11 mouse cellular contexts compared by ENCODE assay signal in the genomic region with DNA sequence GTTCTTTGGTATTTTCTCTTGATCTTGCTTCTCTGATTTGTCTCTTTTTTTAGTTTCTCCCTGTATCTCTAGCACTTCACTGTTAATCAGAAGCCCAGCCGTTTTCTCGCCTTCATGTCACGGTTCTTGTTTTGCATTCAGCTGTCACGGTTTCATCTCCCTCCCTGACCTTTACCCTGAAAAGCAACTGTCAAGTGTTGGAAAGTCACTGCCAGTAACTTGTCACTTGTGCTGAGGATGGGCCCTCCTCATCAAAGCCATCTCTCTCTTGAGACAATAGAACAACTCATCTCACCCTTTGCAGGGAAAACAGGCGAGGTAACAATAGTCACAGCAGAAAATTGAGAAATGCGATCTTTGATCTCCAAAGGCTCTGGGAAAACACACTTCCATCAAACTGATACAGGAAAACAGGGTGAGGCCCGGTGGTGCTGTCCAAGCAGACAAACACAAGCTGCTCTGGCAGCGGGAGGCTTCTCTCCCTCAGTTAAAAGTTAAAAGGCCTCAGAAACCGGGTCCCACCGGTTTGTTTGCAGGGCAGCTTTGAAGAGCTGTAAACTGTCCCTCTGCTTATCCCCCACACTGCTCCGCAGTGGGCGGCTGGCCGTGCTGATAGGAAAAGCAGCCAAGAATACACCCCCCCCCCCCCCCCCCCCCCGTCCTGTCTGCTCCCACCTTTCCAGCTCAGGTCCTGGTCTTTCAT.
DNase-seq lines count a peak whose midpoint lies in the region; ATAC-seq and TF ChIP-seq lines count a peak whose summit lies in the region.
"Had no signal": no experiment of that assay in that cellular context is flagged by ENCODE, and none has a peak within 500 bp of the region (broad histone marks: within the 10 kb centered on the region; RNA-seq: fewer than 3 reads in every experiment).

No protein-coding gene starts in this region.

- DNase-seq in heart, postnatal 10 days: no peak
- DNase-seq in brain, embryonic 14.5 days (ENCODE audit: low read depth): peak; percentile 62
- DNase-seq in hindbrain, embryonic 10.5 days (ENCODE audit: low spot score): peak; percentile 60
- peak; percentile 33 for DNase-seq in liver, postnatal 0 days
- DNase-seq in gastrocnemius, adult 8-10 months (ENCODE audit: low spot score in 2 of 2): no peak
- DNase-seq in cerebellum, adult 2 months: no peak
- DNase-seq in cerebellum, postnatal 4 days (ENCODE audit: low spot score in 2 of 2): no peak
- DNase-seq: cerebellum, adult 9-10 months; gastrocnemius, adult 2 months had no signal

- intact Hi-C loops in heart, postnatal 10 days (cut with DNase I): no loop called here

- TF ChIP-seq POLR2A in brain, embryonic 14.5 days (IDR thresholded peaks at IDR 0.05; ENCODE audit: borderline replicate concordance, extremely low read depth, insufficient read depth, insufficient read length, poor library complexity, severe bottlenecking): no peak
- TF ChIP-seq POLR2A in cerebellum, adult 2 months (IDR thresholded peaks at IDR 0.05; ENCODE audit: borderline replicate concordance, insufficient read depth, low read length): no peak

- H3K36me3 ChIP-seq in heart, embryonic 13.5 days: no peaks in the 10 kb centered on the region
- H3K36me3 ChIP-seq in hindbrain, embryonic 10.5 days: no peaks in the 10 kb centered on the region
- no peaks in the 10 kb centered on the region for H3K36me3 ChIP-seq in liver, postnatal 0 days (replicated peaks; ENCODE audit: insufficient read depth, low read length)

- WGBS in heart, embryonic 13.5 days: 9% methylated on average over 13 of the region's 14 CpGs
- 2% methylated on average over 14 of the region's 14 CpGs for WGBS in hindbrain, embryonic 10.5 days
- 26% methylated on average over 13 of the region's 14 CpGs for WGBS in liver, postnatal 0 days (ENCODE audit: insufficient replicate concordance)
- whole genome bisulfite sequencing in cerebellum, adult 2 months: 41% methylated on average over 14 of the region's 14 CpGs

- TF ChIP-seq CTCF in brain, embryonic 14.5 days (IDR thresholded peaks at IDR 0.05; ENCODE audit: borderline replicate concordance, extremely low read depth, insufficient read depth, insufficient read length): no peak
- TF ChIP-seq CTCF in liver, postnatal 0 days (IDR thresholded peaks at IDR 0.05; ENCODE audit: low read depth): no peak
- no peak for TF ChIP-seq CTCF in cerebellum, adult 2 months (IDR thresholded peaks at IDR 0.05; ENCODE audit: borderline replicate concordance, insufficient read depth, low read depth, low read length)

- H3K27me3 ChIP-seq in heart, embryonic 13.5 days (replicated peaks): 0 out of 2 replicates have a peak, but pooled peaks cover 7% of the 10 kb centered on the region
- H3K27me3 ChIP-seq in hindbrain, embryonic 10.5 days (ENCODE audit: insufficient read depth, poor library complexity, severe bottlenecking): no peaks in the 10 kb centered on the region; the same call in none of the 2 replicates
- H3K27me3 ChIP-seq in liver, postnatal 0 days (ENCODE audit: insufficient read depth, low read length): no peaks in the 10 kb centered on the region
- H3K27me3 ChIP-seq in cerebellum, adult 2 months (ENCODE audit: control insufficient read depth, insufficient read depth, low read length): no peaks in the 10 kb centered on the region

- no peak overlapping the region for H3K27ac ChIP-seq in heart, embryonic 13.5 days (replicated peaks)
- peak overlapping the region; percentile 83 for H3K27ac ChIP-seq in hindbrain, embryonic 10.5 days
- H3K27ac ChIP-seq in liver, postnatal 0 days (ENCODE audit: low read depth): peak overlapping the region; percentile 55
- no peak overlapping the region for H3K27ac ChIP-seq in cerebellum, adult 2 months (ENCODE audit: insufficient read depth, low read length)
- H3K27ac ChIP-seq: gastrocnemius, adult 2 months had no signal

- H3K4me3 ChIP-seq in heart, embryonic 13.5 days: no peak overlapping the region
- H3K4me3 ChIP-seq in hindbrain, embryonic 10.5 days: peak overlapping the region; percentile 23; the same call in 1 of the 2 replicates
- no peak overlapping the region for H3K4me3 ChIP-seq in liver, postnatal 0 days (ENCODE audit: low read depth, low read length)
- no peak overlapping the region for H3K4me3 ChIP-seq in cerebellum, adult 2 months (replicated peaks; ENCODE audit: insufficient read depth, low read depth, low read length)
- H3K4me3 ChIP-seq: gastrocnemius, adult 2 months had no signal

- 0 out of 2 replicates have a peak, but pooled peaks have one; percentile 8 for TF ChIP-seq EP300 in liver, postnatal 0 days (IDR thresholded peaks at IDR 0.05; ENCODE audit: low read depth)

- no peak; the same call in 1 of the 2 replicates for ATAC-seq in heart, embryonic 13.5 days (ENCODE audit: extremely low read depth, insufficient number of reproducible peaks, low FRiP score, low TSS enrichment)
- peak; percentile 54 for ATAC-seq in liver, postnatal 0 days
- ATAC-seq: lung, postnatal 0 days had no signal

- H3K9me3 ChIP-seq in heart, embryonic 13.5 days: no peaks in the 10 kb centered on the region
- H3K9me3 ChIP-seq in hindbrain, embryonic 10.5 days: no peaks in the 10 kb centered on the region
- H3K9me3 ChIP-seq in liver, postnatal 0 days (ENCODE audit: low read length): no peaks in the 10 kb centered on the region

- H3K4me1 ChIP-seq in heart, embryonic 13.5 days: peaks cover 10% of the 10 kb centered on the region
- H3K4me1 ChIP-seq in hindbrain, embryonic 10.5 days (replicated peaks): peaks cover 50% of the 10 kb centered on the region
- peaks cover 11% of the 10 kb centered on the region; the same call in 1 of the 2 replicates for H3K4me1 ChIP-seq in liver, postnatal 0 days (ENCODE audit: insufficient read depth)
- H3K4me1 ChIP-seq in cerebellum, adult 2 months (ENCODE audit: control insufficient read depth, insufficient read depth, low read length): peaks cover 3% of the 10 kb centered on the region

- H3K4me2 ChIP-seq in heart, embryonic 13.5 days: peak overlapping the region; percentile 41
- H3K4me2 ChIP-seq in liver, postnatal 0 days (ENCODE audit: low read depth, low read length): peak overlapping the region; percentile 24

- no peak overlapping the region for H3K9ac ChIP-seq in heart, embryonic 13.5 days
- no peak overlapping the region for H3K9ac ChIP-seq in liver, postnatal 0 days (replicated peaks)

Comparison
In these comparisons a context has a peak if more than half of its experiments do, and no peak if none do; other contexts are left out.
1. H3K27ac ChIP-seq: peak in hindbrain, embryonic 10.5 days (single experiment) and liver, postnatal 0 days (single experiment); none in heart, embryonic 13.5 days (single experiment) and cerebellum, adult 2 months (single experiment).
2. DNase-seq: peak in brain, embryonic 14.5 days (single experiment), hindbrain, embryonic 10.5 days (single experiment) and liver, postnatal 0 days (single experiment); none in heart, postnatal 10 days (0 of 2), gastrocnemius, adult 8-10 months (0 of 2), cerebellum, adult 2 months (0 of 2) and cerebellum, postnatal 4 days (0 of 2).